ENCODE assay signal across 9 mouse cellular contexts in the genomic region with DNA sequence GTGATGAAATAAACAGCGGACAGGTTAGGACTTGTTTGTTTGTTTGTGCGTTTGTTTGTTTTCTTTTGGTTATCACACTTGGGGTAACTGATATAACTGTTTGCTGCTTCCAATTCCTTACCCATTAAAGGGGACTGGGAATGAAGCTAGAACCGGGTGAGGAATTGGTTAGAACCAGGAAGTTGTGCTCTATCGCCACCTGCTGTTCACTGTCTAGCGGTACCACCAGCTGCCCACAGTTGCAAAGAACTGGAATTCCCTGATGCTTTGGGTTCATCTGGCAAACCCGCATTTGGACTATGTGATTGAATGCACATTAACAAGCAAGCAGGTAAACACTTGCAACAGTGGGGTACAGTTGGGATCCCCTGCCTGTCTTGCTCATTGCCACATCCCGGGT. TPM values are rescaled to one million over a fixed set of nuclear protein-coding genes. Genes with fewer than 3 reads are reported as not detected.
DNase-seq lines count a peak whose midpoint lies in the region; ATAC-seq lines count a peak whose summit lies in the region.
"Had no signal": no experiment of that assay in that cellular context is flagged by ENCODE, and none has a peak within 500 bp of the region (broad histone marks: within the 10 kb centered on the region; RNA-seq: fewer than 3 reads in every experiment).

No protein-coding gene starts in this region.

- H3K36me3 ChIP-seq in embryonic facial prominence, embryonic 10.5 days (replicated peaks), result no peaks in the 10 kb centered on the region

- H3K27ac ChIP-seq in embryonic facial prominence, embryonic 10.5 days (replicated peaks), result no peak overlapping the region

- H3K27me3 ChIP-seq in embryonic facial prominence, embryonic 10.5 days (replicated peaks; ENCODE audit: low read depth, poor library complexity, severe bottlenecking), result no peaks in the 10 kb centered on the region

- peak; percentile 77 for ATAC-seq in monocyte, adult 5-6 weeks (replicated peaks; ENCODE audit: insufficient number of reproducible peaks, low FRiP score, low TSS enrichment, poor library complexity, severe bottlenecking)

- H3K4me3 ChIP-seq in embryonic facial prominence, embryonic 10.5 days, result no peak overlapping the region

- peaks cover 19% of the 10 kb centered on the region; the same call in 1 of the 2 replicates for H3K9me3 ChIP-seq in embryonic facial prominence, embryonic 10.5 days

- H3K4me1 ChIP-seq in embryonic facial prominence, embryonic 10.5 days, result 0 out of 2 replicates have a peak, but pooled peaks cover 4% of the 10 kb centered on the region

- peak; percentile 51 for DNase-seq in ovary, postnatal 14 days (ENCODE audit: low spot score)
- no peak for DNase-seq in ovary, adult 18-20 months (ENCODE audit: low spot score)
- peak; percentile 55 to 64 for DNase-seq in adrenal gland, adult 18-20 months (ENCODE audit: low spot score in 2 of 2)
- DNase-seq in embryonic facial prominence, embryonic 10.5 days (ENCODE audit: low spot score), result peak; percentile 63
- DNase-seq in heart, postnatal 10 days, result peak; percentile 70 to 83
- DNase-seq in left cerebral cortex, adult 18-20 months (ENCODE audit: low spot score in 2 of 2), result peak; percentile 73 to 87
- peak; percentile 46 to 61 for DNase-seq in thymus, postnatal 36 days

- intact Hi-C loops in heart, postnatal 10 days (cut with DNase I), result loop anchor here (1.0 to 5.0 kb wide), 3 partner anchors 70 to 186 kb away; no protein-coding TSS in a partner anchor

- 21% methylated on average over 7 of the region's 7 CpGs for WGBS in embryonic facial prominence, embryonic 10.5 days

RNA-seq across cellular contexts. Expression of a gene that starts 6.8 kb away (rescaled TPM):
- total RNA-seq in adrenal gland, adult 18-20 months (2021), result not detected
- not detected in 2 replicates for polyA plus RNA-seq in embryonic facial prominence, embryonic 10.5 days (2016; fragmentation: Nextera tagmentation; extraction: Ambion mirVana)
- total RNA-seq in heart, postnatal 10 days (2021), result not detected
- total RNA-seq in left cerebral cortex, adult 18-20 months (2021), result not detected
- 0.39 TPM in 1 of 3 replicates, not detected in the others for total RNA-seq in monocyte, adult 5-6 weeks (2017)
- total RNA-seq: gastrocnemius, adult 8-10 months had no signal

RNA-seq across cellular contexts. Expression of a gene that starts 11.5 kb away (rescaled TPM):
- total RNA-seq in adrenal gland, adult 18-20 months (2021), result 10 to 100 TPM; 27.3 to 30.0 TPM
- 43.4 and 46.3 TPM in 2 replicates for polyA plus RNA-seq in embryonic facial prominence, embryonic 10.5 days (2016; fragmentation: Nextera tagmentation; extraction: Ambion mirVana)
- total RNA-seq in heart, postnatal 10 days (2021), result 10 to 100 TPM; 10.2 to 11.7 TPM
- 10 to 100 TPM; 26.0 to 26.5 TPM for total RNA-seq in left cerebral cortex, adult 18-20 months (2021)
- total RNA-seq in monocyte, adult 5-6 weeks (2017), result 29.0 to 46.6 TPM (median 44.2 TPM) in 3 replicates

RNA-seq across cellular contexts. Expression of a gene that starts 28.8 kb away (rescaled TPM):
- 100 to 1,000 TPM; 726 to 738 TPM for total RNA-seq in adrenal gland, adult 18-20 months (2021)
- 1,445 and 1,457 TPM in 2 replicates for polyA plus RNA-seq in embryonic facial prominence, embryonic 10.5 days (2016; fragmentation: Nextera tagmentation; extraction: Ambion mirVana)
- total RNA-seq in heart, postnatal 10 days (2021), result 100 to 1,000 TPM; 624 to 658 TPM
- total RNA-seq in left cerebral cortex, adult 18-20 months (2021), result 100 to 1,000 TPM; 449 to 459 TPM
- 2,389 to 2,734 TPM (median 2,564 TPM) in 3 replicates for total RNA-seq in monocyte, adult 5-6 weeks (2017)

RNA-seq across cellular contexts. Expression of a gene that starts 29.0 kb away (rescaled TPM):
- 1 to 10 TPM; 2.8 to 3.4 TPM for total RNA-seq in adrenal gland, adult 18-20 months (2021)
- polyA plus RNA-seq in embryonic facial prominence, embryonic 10.5 days (2016; fragmentation: Nextera tagmentation; extraction: Ambion mirVana), result 5.3 and 6.1 TPM in 2 replicates
- total RNA-seq in heart, postnatal 10 days (2021), result 1 to 10 TPM; 3.9 to 7.1 TPM
- total RNA-seq in left cerebral cortex, adult 18-20 months (2021), result 10 to 100 TPM; 26.6 to 28.4 TPM
- 220 to 263 TPM (median 252 TPM) in 3 replicates for total RNA-seq in monocyte, adult 5-6 weeks (2017)

RNA-seq across cellular contexts. Expression of a gene that starts 50.8 kb away (rescaled TPM):
- total RNA-seq in adrenal gland, adult 18-20 months (2021), result not detected
- 0.53 and 0.93 TPM in 2 replicates for polyA plus RNA-seq in embryonic facial prominence, embryonic 10.5 days (2016; fragmentation: Nextera tagmentation; extraction: Ambion mirVana)
- total RNA-seq in heart, postnatal 10 days (2021), result not detected
- 100 to 1,000 TPM; 189 to 204 TPM for total RNA-seq in left cerebral cortex, adult 18-20 months (2021)
- not detected in 3 replicates for total RNA-seq in monocyte, adult 5-6 weeks (2017)
- total RNA-seq: gastrocnemius, adult 8-10 months had no signal
